Mouse (Mus musculus): ENCODE data around the gene Plekhn1.
A peak's percentile ranks its signal among the peaks of the same experiment; 100 is the strongest.

The Plekhn1 gene

GRCm38 (mm10) chr4:156213134-156213533 is 21.5 kb downstream of the Plekhn1 start:
- peak; percentile 63 for DNase-seq

GRCm38 (mm10) chr4:156209963-156210635 is 24.6 kb downstream of the Plekhn1 start:
- DNase-seq, result no peak

- no peak for DNase-seq
Measured at GRCm38 (mm10) chr4:156208872-156209271, 25.8 kb downstream of the Plekhn1 start.

- peak; percentile 95 for DNase-seq
Measured at GRCm38 (mm10) chr4:156203413-156204131, 31.1 kb downstream of the Plekhn1 start.

DNA sequence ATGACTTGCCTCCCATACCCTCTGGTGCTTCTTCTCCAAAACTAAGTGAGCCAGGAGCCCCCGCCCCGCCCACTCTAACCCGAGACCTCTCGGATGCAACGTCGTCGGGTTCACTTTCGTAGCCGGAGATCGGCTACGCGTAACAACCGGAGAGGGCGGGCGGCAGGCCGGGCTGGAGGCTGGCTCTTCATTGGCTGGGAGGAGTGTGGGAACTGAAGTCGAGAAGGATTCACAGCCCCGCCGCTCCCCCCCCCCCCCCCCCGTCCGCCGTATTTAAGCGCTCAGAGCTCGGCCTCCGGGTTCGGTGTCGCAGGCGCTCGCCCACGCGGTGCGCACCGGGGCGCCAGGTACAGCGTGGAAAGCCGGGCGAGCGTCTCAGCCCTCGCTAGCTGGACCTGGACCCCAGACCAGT is 31.6 kb downstream of the Plekhn1 start, which contains the start of gene AW011738:
Gene AW011738 (plus strand): TSS at position 304 of the 412 bp plus-strand sequence.
- DNase-seq, result peak; percentile 98

- DNase-seq, result peak; percentile 96
Measured at GRCm38 (mm10) chr4:156202462-156202893, 32.2 kb downstream of the Plekhn1 start.

- DNase-seq, result no peak
Measured at GRCm38 (mm10) chr4:156200623-156201475, 33.8 kb downstream of the Plekhn1 start, which contains the start of gene Isg15. Isg15 (minus strand) TSS chr4:156200818.

GRCm38 (mm10) chr4:156197829-156198205 is 36.8 kb downstream of the Plekhn1 start:
- DNase-seq, result peak; percentile 99

DNA sequence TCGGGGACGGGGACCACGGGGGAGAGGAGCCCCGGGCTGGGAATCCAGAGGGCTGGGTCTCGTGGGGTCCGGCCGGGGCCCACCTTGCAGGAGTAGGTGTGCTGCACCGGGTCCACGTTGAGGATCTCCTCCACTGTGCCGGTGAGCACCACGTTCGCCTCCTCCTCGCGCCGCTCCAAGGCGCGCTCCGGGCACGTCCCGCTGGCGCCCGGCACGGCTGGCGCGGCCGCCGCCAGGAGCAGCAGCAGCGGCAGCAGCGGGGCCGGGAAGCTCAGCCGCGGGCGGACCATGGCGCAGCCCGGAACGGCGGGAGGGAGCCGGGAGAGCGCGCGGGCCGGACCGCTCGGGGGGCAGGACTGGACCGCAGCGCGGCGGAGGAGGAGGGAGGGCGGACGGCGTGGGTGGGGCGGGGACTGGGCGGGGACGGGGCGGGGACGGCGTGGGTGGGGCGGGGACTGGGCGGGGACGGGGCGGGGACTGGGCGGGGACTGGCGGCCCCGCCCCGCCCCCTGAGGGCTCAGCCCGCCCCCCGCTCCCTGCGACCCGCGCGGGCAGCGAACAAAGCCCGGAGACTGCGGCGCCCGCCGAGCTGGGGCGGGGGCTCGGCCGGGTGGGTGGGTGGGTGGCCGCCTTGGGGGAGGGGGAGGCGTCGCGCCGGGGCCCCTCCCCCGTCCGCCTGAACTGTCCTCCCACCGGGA is 37.4 kb downstream of the Plekhn1 start, which contains the start of gene Agrn:
Gene Agrn (minus strand): TSS at position 358 of the 698 bp plus-strand sequence.
- peak; percentile 98 for DNase-seq

GRCm38 (mm10) chr4:156195927-156196870 is 38.5 kb downstream of the Plekhn1 start:
- DNase-seq, result peak; percentile 97

- no peak for DNase-seq
Measured at GRCm38 (mm10) chr4:156194346-156194745, 40.3 kb downstream of the Plekhn1 start.

DNA sequence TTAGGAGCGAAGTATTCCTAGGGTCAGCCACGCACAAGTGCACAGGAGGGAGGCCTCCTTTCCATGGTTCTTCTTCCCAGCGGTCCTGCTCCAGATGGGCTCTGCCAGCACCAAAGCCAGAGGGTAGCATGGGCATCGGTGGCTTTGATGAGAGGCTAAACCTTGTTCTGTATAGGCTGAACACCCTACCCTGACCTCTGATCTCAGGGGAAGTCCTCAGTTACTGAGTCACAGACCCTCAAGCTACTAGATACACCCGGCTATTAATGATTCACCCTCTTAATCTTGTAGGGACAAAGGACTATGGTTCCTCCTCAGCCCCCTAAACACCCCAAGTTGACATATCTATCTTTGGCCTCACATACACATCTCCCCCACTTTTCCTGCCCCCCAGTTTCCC is 40.8 kb downstream of the Plekhn1 start:
- DNase-seq, result no peak

DNA sequence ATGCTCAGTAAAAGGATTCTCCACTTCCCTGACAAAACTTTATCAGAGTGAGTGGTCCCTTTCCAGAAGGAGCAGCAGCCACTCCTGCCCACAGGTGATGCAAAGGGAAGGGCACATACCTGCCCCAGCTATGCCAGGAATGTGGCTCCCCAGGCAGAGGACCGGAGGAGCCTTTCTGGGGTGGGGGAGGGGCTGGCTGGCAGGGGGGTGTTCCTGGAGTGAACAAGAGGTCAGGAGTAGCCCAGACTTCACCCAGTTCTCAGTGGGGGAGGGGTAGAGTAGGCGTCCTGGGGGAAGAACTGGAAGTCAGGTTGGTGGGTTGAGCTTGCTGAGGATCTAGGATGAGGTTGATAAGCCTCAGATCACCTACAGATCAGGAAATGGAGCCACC is 41.5 kb downstream of the Plekhn1 start:
- no peak for DNase-seq

GRCm38 (mm10) chr4:156192421-156193199 is 42.0 kb downstream of the Plekhn1 start:
- peak; percentile 94 for DNase-seq

DNA sequence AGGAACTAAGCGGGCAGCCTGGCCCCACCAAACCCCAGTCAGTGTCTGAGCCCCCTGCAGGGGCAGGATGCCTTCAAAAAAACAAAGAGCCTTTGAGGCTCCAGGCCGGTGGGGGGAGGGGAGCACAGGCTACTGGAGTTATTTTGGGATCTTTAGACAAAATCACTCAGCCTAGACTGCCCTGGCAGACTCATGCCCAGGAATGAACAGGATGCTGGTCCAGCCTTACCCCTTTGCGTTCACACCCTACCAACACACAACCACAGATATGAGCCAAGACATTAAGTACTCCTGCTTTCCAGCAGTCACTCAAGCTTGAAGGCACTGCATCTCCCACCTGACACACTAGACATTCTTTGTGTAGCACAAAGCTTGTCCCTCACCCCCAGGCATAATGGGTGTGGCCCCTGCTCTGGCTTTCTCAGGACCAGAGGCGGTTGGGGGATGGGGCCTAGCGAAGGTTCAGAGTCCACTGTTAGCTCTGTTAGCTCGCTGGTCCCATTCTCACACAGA is 45.8 kb downstream of the Plekhn1 start:
- DNase-seq, result no peak

DNA sequence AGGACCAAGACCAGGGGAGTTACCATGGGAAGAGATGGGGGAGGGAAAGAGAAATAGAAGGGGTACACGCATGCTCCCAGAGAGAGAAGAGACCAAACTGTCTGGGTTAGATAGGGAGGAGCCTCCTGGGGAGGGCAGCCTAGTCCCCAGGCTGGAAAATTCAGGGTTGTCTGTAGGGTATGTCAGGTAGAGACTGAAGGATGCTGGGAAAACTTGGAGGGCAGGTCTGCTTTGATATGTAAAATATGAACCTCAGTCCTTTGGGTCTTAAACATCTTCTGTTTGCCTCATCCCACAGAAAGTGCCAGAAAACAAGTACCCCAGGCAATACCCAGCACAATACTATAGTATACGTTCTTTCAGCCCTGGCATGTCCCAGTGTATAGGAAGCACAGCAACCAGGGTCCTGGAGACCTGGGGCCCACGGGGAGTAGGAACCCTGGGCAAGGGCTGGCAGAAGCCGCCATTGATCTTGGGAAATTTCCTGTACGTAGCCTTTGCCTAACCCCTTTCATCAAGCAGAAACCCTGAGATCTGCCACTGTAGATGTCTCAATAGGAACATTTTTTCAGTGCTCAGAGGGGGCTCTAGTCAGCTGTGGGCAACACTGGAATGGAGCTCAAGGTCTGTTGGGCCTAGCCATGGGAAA is 46.4 kb downstream of the Plekhn1 start:
- no peak for DNase-seq

DNA sequence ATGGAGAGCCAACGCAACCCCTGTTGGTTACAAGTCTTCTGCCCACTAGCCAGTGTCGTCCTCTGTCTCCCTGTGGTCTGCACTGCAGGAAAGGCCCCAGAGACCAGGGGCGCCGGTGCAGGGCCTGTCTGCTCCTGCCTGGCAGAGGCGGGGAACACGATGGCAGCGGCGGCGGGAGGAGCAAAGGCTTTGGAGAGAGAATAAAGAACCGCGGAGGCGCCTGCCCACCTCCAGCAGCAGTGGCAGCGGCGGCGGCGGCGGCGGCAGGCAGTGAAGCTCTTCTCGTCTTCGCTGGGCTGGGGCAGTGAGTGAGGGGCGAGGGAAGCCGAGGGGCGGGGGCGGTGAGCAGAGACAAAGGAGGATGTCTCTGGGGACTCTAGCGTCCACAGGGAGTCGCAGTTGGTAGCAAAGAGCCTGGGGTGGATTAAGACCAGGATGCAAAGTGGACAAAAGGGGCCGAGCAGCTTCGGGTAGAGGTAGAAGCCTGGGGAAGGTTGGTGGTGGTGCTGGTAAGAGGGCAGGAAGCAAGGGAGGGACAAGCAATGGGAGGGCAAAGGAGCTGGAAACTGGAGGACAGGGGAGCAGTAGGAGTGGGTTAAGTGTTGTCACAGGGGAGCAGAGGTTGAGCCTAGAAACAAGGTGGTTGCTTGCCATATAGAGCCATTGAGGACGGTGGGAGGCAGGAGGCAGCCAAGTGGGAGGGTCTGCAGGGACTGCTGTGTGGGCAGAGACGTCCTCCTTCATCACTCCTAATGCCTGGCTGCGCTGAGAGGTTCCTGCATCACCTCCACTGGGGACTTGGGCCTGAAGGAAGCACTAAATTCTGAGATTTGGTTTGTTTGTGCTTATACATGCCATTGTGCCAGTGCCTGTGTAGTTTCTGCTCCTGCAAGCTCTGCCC is 48.5 kb downstream of the Plekhn1 start:
- DNase-seq, result no peak

DNA sequence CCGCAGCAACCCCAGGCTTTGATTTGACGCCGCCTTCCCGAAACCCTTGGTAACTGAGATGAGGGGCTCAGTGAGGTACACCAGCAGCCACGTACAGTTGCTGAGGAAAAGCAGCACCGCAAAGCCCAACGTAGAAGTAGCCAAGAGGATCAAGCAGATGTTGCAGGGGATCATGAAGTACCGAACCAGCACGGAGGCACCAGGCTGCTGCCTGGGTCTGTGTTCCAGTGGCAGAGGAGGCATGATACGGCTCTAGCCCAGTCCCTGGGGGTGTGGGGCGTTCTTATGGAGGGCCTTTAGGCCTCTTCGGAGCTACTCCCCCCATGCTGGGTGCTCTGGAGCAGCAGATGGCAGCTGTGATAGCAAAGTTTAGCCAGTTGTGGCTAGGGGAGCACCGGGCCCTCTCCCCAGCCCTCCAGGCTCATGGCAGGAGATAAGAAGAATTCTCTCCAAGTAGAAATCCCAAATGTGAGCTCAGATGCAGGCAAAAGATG is 49.2 kb downstream of the Plekhn1 start:
- no peak for DNase-seq
